Mouse (Mus musculus) heart, adult 2 months (tissue): Measurements from ENCODE around the gene Mgp. TPM values are rescaled to one million over a fixed set of nuclear protein-coding genes. Genes with fewer than 3 reads are reported as not detected.

Experiments
- DNase-seq, 2 experiments: peaks; one replicate each; pipeline ENCODE4 v3.0.0; 2021
- H3K27ac ChIP-seq: fragments of 200-600 bp; 2 replicates; pipeline ENCODE4 v1.8.1; 2022
- H3K27me3 ChIP-seq: fragments of 200-500 bp; 2 replicates; pipeline ENCODE4 v1.6.1; 2012; ENCODE audit warnings: mild to moderate bottlenecking, low read length, inconsistent platforms, mixed read lengths; ENCODE audit not compliant: control insufficient read depth, insufficient read depth
- H3K36me3 ChIP-seq: fragments of 200-500 bp; 2 replicates; pipeline ENCODE4 v1.6.1; 2012; ENCODE audit warnings: low read length, inconsistent platforms; ENCODE audit not compliant: control insufficient read depth, insufficient read depth
- H3K4me1 ChIP-seq: fragments of 200-500 bp; 2 replicates; pipeline ENCODE4 v1.6.1; 2011; ENCODE audit warnings: low read length; ENCODE audit not compliant: control insufficient read depth, insufficient read depth
- H3K4me3 ChIP-seq: fragments of 200-600 bp; 2 replicates; pipeline ENCODE4 v1.8.1; 2022
- H3K79me2 ChIP-seq: fragments of 200-500 bp; replicated peaks from 2 replicates; pipeline ENCODE4 v1.6.1; 2012; ENCODE audit warnings: mild to moderate bottlenecking, inconsistent platforms, low read length, moderate library complexity, mixed read lengths; ENCODE audit not compliant: control insufficient read depth, insufficient read depth
- H3K9ac ChIP-seq: fragments of 200-500 bp; 2 replicates; pipeline ENCODE4 v1.6.1; 2012; ENCODE audit warnings: low read depth, mild to moderate bottlenecking, control low read depth, inconsistent platforms, low read length, mixed read lengths
- CTCF ChIP-seq: fragments of 200-600 bp; IDR thresholded peaks from 2 replicates; pipeline ENCODE4 v1.8.1; 2022; ENCODE audit warnings: antibody characterized with exemption, mild to moderate bottlenecking, moderate library complexity
- EP300 ChIP-seq: fragments of 200-500 bp; IDR thresholded peaks from 2 replicates; pipeline ENCODE4 v1.6.1; 2011; ENCODE audit warnings: low read depth, low read length, control low read depth; ENCODE audit not compliant: insufficient read depth
- POLR2A ChIP-seq: fragments of 200-500 bp; IDR thresholded peaks from 2 replicates; pipeline ENCODE4 v1.6.1; 2011; ENCODE audit warnings: mild to moderate bottlenecking, low read depth, low read length, control low read depth; ENCODE audit not compliant: insufficient read depth
- WGBS: fragments of 180-500 bp; shearing (Covaris S2); methylation state at CpG from one replicate; pipeline ENCODE4 v1.1.7; 2018; 5-methylcytosine and 5-hydroxymethylcytosine counted together
- intact Hi-C: fragments of 180-260 bp; cut with DNase I; formaldehyde crosslinking; loops from one replicate; pipeline ENCODE4 v1.15.1; 2025
- polyA plus RNA-seq: library from polyadenylated mRNA; depleted of rRNA; stranded (reverse); fragments of >200 nt; gene quantifications from 2 replicates; pipeline ENCODE4 v1.2.3, GENCODE M21; 2012
- total RNA-seq, 2 experiments: library from RNA; stranded (reverse); gene quantifications; 2 replicates each; pipeline ENCODE4 v1.2.3; 2021

The Mgp gene
- total and polyA plus RNA-seq, 3 experiments, result 409 to 1,296 (median 433) TPM

- intact Hi-C loops, result no loop called here
- Histone ChIP-seq H3K9ac (no peak overlapping the region), H3K79me2 (no peaks in the 10 kb centered on the region), H3K36me3 (no peaks in the 10 kb centered on the region), H3K27ac (no peak overlapping the region), H3K4me1 (peaks cover 4% of the 10 kb centered on the region), H3K27me3 (no peaks in the 10 kb centered on the region), H3K4me3 (no peak overlapping the region)
- WGBS, result 80% methylated on average over 6 of the region's 6 CpGs
- TF ChIP-seq EP300 (no peak), CTCF (no peak), POLR2A (no peak)
- DNase-seq, result no peak
Measured at GRCm38 (mm10) chr6:136883961-136884360, 8.3 kb upstream of the Mgp start.

GRCm38 (mm10) chr6:136883431-136883915, 7.8 kb upstream of the Mgp start:
- WGBS, result 59% methylated on average over 3 of the region's 3 CpGs
- Histone ChIP-seq H3K9ac (no peak overlapping the region), H3K27ac (no peak overlapping the region), H3K27me3 (no peaks in the 10 kb centered on the region), H3K4me3 (no peak overlapping the region), H3K36me3 (no peaks in the 10 kb centered on the region), H3K4me1 (peaks cover 2% of the 10 kb centered on the region), H3K79me2 (no peaks in the 10 kb centered on the region)
- TF ChIP-seq CTCF (no peak), POLR2A (no peak), EP300 (no peak)
- intact Hi-C loops, result no loop called here
- DNase-seq, result no peak

GRCm38 (mm10) chr6:136881678-136882077, 6.1 kb upstream of the Mgp start:
- TF ChIP-seq POLR2A (no peak), CTCF (no peak), EP300 (no peak)
- no peaks in the 10 kb centered on the region for H3K36me3 ChIP-seq
- DNase-seq, result no peak
- H3K27me3 ChIP-seq, result no peaks in the 10 kb centered on the region
- no peaks in the 10 kb centered on the region for H3K79me2 ChIP-seq
- H3K4me3 ChIP-seq, result no peak overlapping the region
- 82% methylated on average over 8 of the region's 8 CpGs for WGBS
- no peaks in the 10 kb centered on the region; the same call in 1 of the 2 replicates for H3K4me1 ChIP-seq
- H3K9ac ChIP-seq, result no peak overlapping the region
- H3K27ac ChIP-seq, result no peak overlapping the region
- intact Hi-C loops, result no loop called here

GRCm38 (mm10) chr6:136874599-136874998, 1.0 kb downstream of the Mgp start:
- Histone ChIP-seq H3K4me3 (peak overlapping the region; percentile 43), H3K9ac (peak overlapping the region; percentile 67), H3K27ac (peak overlapping the region; percentile 65), H3K27me3 (no peaks in the 10 kb centered on the region), H3K79me2 (no peaks in the 10 kb centered on the region), H3K36me3 (no peaks in the 10 kb centered on the region), H3K4me1 (no peaks in the 10 kb centered on the region)
- 15% methylated on average over 8 of the region's 8 CpGs for WGBS
- TF ChIP-seq EP300 (no peak), POLR2A (peak; percentile 40; the same call in 1 of the 2 replicates)
- peak in 1 of 2 experiments; percentile 38 for DNase-seq
- intact Hi-C loops, result no loop called here

- H3K36me3 ChIP-seq, result no peaks in the 10 kb centered on the region
- H3K27me3 ChIP-seq, result 0 out of 2 replicates have a peak, but pooled peaks cover 1% of the 10 kb centered on the region
- no peak for TF ChIP-seq EP300
- 63% methylated on average over 5 of the region's 5 CpGs for WGBS
- no peaks in the 10 kb centered on the region for H3K4me1 ChIP-seq
- intact Hi-C loops, result no loop called here
- H3K27ac ChIP-seq, result no peak overlapping the region
- H3K4me3 ChIP-seq, result no peak overlapping the region
- no peak overlapping the region for H3K9ac ChIP-seq
- H3K79me2 ChIP-seq, result no peaks in the 10 kb centered on the region
- no peak for DNase-seq
Measured at GRCm38 (mm10) chr6:136868921-136869320, 6.7 kb downstream of the Mgp start.

GRCm38 (mm10) chr6:136866150-136866549, 9.5 kb downstream of the Mgp start:
- Histone ChIP-seq H3K27ac (no peak overlapping the region), H3K79me2 (no peaks in the 10 kb centered on the region), H3K4me3 (no peak overlapping the region), H3K4me1 (no peaks in the 10 kb centered on the region; the same call in 1 of the 2 replicates), H3K27me3 (0 out of 2 replicates have a peak, but pooled peaks cover 1% of the 10 kb centered on the region), H3K9ac (no peak overlapping the region), H3K36me3 (no peaks in the 10 kb centered on the region)
- intact Hi-C loops, result no loop called here
- 92% methylated on average over 4 of the region's 4 CpGs for WGBS
- TF ChIP-seq POLR2A (no peak), EP300 (no peak), CTCF (no peak)
- no peak for DNase-seq
